Mouse (Mus musculus) left cerebral cortex, postnatal 25 days (tissue): ENCODE data around the gene Fbxl8. TPM values are rescaled to one million over a fixed set of nuclear protein-coding genes. Genes with fewer than 3 reads are reported as not detected.
"Not testable (repeated sequence)": the region's sequence is repeated elsewhere in the genome, so short reads cannot be mapped to it uniquely, and the experiment has no call there.

Experiments
- DNase-seq, 2 experiments: peaks; one replicate each; pipeline ENCODE4 v3.0.0; 2022; ENCODE audit warnings: low spot score in 2 of 2, mixed read lengths in 1 of 2
- intact Hi-C: fragments of 180-260 bp; cut with DNase I; formaldehyde crosslinking; loops from one replicate; pipeline ENCODE4 v1.15.1; 2025
- total RNA-seq, 2 experiments: library from RNA; stranded (reverse); gene quantifications; 2 replicates each; pipeline ENCODE4 v1.2.3; 2021

The Fbxl8 gene
- total RNA-seq, 2 experiments from 2014 or later: 0.57 to 0.85 TPM

DNA sequence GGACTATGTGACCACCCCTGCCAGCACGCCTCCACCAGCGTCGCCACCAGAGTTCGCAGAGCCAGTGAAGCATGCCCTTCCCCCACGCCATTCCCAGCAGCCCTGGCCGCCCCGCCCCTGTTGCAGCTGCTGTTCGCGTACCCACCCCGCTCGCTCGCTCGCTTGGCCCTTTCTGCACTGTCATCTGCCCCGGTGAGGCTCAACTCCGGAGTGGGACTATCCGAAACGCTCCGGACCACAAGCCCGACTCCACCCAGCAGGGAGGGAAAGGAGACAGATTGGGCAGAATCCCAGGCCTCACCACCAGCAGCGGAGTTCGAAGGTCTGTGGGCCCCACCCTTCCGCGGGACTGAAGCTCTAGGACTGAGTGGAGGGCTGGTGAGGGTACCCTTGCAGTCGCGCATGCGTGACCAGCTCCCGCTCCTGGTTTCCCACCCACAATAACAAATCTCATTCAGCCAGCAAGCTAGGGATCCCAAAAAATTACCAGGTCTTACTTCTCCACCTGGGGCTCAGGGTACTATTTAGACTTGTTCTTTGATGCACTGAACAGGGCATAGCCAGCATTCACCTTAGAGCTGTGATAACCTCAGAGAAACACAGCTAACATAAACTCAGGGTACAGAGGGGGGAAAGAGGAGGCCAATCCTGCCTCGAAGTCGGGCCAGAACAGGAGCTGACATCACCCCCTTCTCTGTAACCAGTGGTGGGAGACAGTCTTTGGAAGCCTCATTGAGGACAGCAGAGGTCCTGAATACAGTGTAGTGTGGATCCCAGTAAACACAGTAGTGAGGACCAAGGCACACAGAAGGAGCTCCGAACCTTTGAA, 12.1 kb downstream of the Fbxl8 start:
- peak in 1 of 2 experiments; percentile 48 for DNase-seq
- intact Hi-C loops: no loop called here

GRCm38 (mm10) chr8:105278911-105279334, 14.5 kb downstream of the Fbxl8 start:
- intact Hi-C loops: no loop called here
- DNase-seq: peak; percentile 84 to 90

DNA sequence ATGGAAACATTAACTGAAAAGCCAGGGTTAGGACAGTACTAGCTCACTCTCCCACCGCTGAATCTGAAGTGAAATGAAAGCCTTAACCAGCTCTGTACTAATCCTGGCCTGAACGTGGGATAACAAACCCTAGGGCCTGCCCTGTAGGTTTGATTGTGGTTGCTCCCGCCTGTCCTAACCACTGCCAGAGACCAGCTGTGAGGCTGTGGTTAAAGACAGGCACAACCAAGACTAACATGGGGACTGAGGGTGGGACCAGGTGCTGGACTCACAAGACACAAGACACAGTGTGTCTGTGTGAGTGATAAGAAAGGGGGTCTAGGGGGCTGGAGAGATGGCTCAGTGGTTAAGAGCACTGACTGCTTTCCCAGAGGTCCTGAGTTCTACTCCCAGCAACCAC, 16.1 kb downstream of the Fbxl8 start:
- DNase-seq: no peak
- intact Hi-C loops: no loop called here

DNA sequence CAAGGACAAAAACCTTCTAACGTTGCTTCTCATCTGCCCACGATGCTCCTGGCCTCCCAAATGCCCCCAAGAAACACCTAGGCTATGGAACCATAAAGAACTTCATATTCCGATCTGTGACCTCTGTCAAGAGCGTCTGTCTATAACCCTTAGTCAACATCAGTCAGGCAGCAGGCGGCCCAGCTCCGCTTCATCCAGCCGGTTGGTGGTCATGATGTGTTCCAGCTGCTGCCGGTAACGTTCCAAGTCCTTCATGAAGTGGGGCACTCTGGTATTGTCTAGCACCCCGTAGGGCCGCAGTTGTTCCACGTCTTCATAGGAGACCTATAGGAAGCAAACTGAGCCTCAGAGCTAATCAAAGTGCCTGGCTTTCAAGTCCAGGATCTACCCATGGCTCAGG, 17.4 kb downstream of the Fbxl8 start:
- intact Hi-C loops: no loop called here
- no peak for DNase-seq

DNA sequence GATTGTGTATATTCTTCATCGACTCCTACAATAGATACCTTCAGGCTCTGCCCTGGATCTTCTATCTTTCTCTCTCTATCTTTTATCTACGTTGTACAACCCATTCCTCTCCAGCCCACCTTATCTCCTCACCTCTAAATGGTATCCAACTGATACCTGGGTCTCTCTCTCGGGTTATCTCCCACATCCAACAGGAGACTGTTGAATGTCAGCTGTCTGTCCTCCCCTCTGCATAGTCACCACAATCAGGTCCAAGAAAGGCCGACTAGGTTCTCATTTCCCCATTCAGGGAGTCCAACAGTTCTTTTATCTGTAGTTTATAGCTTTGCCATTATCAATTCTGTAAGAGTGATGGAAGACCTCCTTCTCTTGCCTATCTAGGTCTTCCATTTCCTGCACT, 17.8 kb downstream of the Fbxl8 start:
- intact Hi-C loops: no loop called here
- DNase-seq: no peak

DNA sequence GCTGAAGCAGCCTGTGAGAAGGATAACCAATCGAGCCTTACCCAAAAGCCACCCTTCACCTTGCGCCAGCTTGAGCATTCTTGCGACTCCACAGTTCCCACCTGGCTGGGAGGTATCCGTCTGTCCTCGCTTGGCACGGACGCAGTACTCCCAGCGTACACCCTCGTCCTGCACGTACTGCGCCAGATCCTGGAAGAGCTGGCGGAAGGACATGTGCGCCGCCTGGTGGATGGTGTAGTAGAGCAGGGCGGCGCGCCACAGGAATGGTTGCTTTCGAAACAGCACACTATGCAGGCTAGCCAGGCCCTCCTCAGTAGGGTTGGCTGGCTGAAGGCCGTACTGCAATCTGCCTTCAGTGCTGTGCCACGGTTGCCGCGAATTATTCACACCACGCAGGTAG, 18.6 kb downstream of the Fbxl8 start:
- intact Hi-C loops: no loop called here
- DNase-seq: no peak

- no peak for DNase-seq
- intact Hi-C loops: no loop called here
Measured at GRCm38 (mm10) chr8:105285514-105285913, 21.1 kb downstream of the Fbxl8 start.

GRCm38 (mm10) chr8:105286907-105287306, 22.5 kb downstream of the Fbxl8 start:
- intact Hi-C loops: no loop called here
- no peak for DNase-seq

GRCm38 (mm10) chr8:105288231-105288630, 23.8 kb downstream of the Fbxl8 start:
- intact Hi-C loops: no loop called here
- no peak for DNase-seq

GRCm38 (mm10) chr8:105288958-105289732, 24.7 kb downstream of the Fbxl8 start:
- DNase-seq: peak; percentile 96 to 97
- intact Hi-C loops: loop anchor here (1.0 kb wide), 1 partner anchor 21 kb away; no protein-coding TSS in a partner anchor

- intact Hi-C loops: loop anchor here (1.0 to 2.0 kb wide), 2 partner anchors 22 to 635 kb away; no protein-coding TSS in a partner anchor
- peak; percentile 38 to 47 for DNase-seq
Measured at GRCm38 (mm10) chr8:105289805-105290460, 25.5 kb downstream of the Fbxl8 start, which contains the start of gene 4931428F04Rik. Gene 4931428F04Rik (minus strand): TSS chr8:105289864.

DNA sequence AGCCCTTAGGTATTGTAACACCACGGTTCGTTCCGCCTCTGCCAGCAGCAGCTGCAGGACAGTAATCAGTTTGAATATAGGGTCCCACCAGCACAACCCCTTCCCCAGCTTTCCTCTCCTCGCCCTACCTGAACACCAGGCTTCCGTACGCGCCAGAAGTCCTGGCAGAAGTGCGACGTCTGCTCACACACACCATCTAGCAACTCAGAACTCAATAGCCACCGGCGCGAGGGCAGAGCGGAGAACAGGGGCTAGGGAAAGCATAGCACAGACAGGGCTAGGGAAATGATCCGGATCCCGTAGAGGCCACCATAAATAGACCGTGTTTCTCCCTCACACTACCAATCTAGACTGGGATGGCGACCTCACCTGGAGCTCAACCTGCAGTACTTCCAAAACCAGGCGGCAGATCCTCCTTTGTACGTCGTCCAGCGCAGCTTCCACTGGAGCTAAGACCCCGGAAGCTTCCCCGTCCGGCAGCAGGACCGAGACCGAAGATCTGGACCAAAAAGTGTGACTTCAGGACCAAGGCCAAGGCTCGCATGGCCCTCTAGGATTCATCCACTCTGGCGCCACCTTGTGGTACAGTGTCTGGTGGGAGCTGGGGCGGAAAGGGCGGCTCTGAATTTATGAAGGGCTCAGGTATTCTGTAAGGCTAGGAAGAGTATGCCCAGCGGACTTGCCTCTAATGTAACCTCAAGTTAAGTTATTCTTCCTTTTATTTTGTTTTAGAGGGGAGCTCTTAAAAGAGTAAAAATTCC, 26.3 kb downstream of the Fbxl8 start:
- intact Hi-C loops: loop anchor here (2.0 kb wide), 1 partner anchor 636 kb away; no protein-coding TSS in a partner anchor

DNA sequence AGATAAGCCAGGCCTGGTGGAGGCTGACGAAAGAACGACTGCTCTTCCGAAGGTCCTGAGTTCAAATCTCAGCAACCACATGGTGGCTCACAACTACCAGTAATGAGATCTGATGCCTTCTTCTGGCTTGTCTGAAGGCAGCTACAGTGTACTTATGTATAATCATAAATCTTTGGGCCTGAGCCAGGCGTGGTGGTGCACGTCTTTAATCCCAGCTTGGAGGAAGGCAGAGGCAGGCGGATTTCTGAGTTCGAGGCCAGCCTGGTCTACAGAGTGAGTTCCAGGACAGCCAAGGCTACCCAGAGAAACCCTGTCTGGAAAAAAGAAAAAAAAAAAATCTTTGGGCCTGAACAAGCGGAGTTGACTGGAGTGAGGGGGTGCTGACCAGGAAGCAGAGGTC, 26.9 kb downstream of the Fbxl8 start:
- intact Hi-C loops: loop anchor here (2.0 kb wide), 1 partner anchor 637 kb away; no protein-coding TSS in a partner anchor
- DNase-seq: not testable (repeated sequence)

More for the DNA sequence above, 26.3 kb downstream of the Fbxl8 start:
- DNase-seq: peak; percentile 69 to 77

DNA sequence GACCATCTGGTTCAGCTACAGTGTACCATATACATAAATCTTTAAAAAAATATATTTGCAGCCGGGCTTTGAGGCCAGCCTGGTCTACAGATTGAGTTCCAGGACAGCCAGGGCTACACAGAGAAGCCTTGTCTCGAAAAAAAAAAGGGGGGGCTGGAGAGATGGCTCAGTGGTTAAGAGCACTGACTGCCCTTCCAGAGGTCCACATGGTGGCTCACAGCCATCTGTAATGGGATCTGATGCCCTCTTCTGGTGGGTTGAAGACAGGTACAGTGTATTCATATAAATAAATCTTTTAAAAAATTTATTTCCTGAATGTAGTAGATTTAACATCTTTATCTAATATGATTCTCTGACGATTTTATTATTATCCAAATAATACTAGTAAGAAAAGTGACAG, 27.4 kb downstream of the Fbxl8 start:
- not testable (repeated sequence) for DNase-seq
- intact Hi-C loops: loop anchor here (2.0 kb wide), 1 partner anchor 637 kb away; no protein-coding TSS in a partner anchor

DNA sequence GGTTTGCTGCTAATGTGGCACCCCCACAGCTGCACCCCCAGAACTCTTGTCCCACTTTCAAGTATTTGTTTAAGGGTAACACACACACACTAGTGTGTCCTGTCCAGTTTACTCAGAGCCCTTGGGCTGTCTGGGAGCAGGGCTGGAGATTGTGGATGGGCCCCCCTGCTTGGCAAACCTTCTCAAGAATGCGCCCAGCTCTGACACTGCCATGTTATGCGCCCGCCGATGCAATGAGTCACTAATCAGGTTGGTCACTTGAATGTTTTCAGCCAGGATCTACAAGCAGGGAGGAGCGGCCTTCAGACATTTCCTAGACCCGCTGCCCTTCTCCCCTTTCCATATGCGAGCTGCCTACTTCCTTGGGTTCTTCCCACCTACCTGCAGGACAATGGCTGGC, 28.0 kb downstream of the Fbxl8 start:
- intact Hi-C loops: no loop called here
- DNase-seq: no peak

- DNase-seq: no peak
- intact Hi-C loops: no loop called here
Measured at GRCm38 (mm10) chr8:105293405-105293804, 29.0 kb downstream of the Fbxl8 start.

- no peak for DNase-seq
- intact Hi-C loops: no loop called here
Measured at GRCm38 (mm10) chr8:105294776-105295175, 30.3 kb downstream of the Fbxl8 start.

GRCm38 (mm10) chr8:105295256-105295655, 30.8 kb downstream of the Fbxl8 start:
- intact Hi-C loops: no loop called here
- no peak for DNase-seq

DNA sequence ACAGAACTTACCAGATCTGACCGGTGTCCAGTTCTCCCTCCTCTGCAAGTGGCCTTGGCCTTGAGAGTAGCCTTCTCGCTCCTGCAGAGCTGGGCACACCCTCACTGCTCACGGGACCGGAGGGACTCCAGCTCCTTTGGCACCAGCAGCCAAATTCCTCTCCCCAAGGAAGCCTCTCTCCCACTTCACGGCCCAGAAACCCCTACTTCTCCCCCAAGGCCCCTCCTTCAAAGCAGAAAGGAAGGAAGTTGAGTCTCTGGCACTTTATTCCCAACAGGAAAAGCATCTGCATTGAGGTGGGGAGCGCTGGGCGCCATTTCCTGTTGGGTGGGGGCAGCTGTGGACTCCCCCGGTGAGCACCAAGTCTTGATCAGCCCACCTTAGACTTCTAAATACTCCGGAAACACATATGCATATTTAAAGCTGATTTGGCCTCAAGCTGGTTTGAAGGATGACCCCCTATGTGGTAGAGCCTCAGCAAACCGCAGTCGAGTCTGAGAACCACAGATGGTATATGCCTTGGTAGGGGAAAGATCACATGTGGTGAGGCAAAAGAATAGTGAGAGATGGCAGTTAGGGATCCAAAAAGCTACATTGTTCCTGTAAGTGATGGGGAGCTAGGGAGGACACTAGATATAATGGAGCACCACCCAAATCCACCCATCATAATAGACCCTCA, 31.6 kb downstream of the Fbxl8 start, which contains the start of gene Exoc3l:
TSS of gene Exoc3l (minus strand) at position 207 of the 679 bp plus-strand sequence.
- DNase-seq: no peak

More for the DNA sequence above, 31.6 kb downstream of the Fbxl8 start, which contains the start of gene Exoc3l:
- intact Hi-C loops: no loop called here
